Mouse (Mus musculus): ENCODE measurements at regions not wholly inside any gene's neighbourhood (a gene's known extent, or its start where the extent isn't known, plus 50 kb on each side); places are given as distances from the start of the nearest gene placed in this dataset.
A peak's percentile ranks its signal among the peaks of the same experiment; 100 is the strongest.

GRCm38 (mm10) chr6:28184781-28185180 is 49.8 kb upstream of the Grm8 start:
- peak; percentile 23 to 48 for DNase-seq (ENCODE audit: low spot score in 2 of 2)
